Mouse (Mus musculus) forebrain, embryonic 11.5 days (tissue): ENCODE results near the gene Hoxc12. TPM values are rescaled to one million over a fixed set of nuclear protein-coding genes. Genes with fewer than 3 reads are reported as not detected.

Experiments
- ATAC-seq: fragments of 200-750 bp; cut with Nextera tagmentation; replicated peaks from 2 replicates; pipeline ENCODE4 v1.8.0; 2017; ENCODE audit warnings: moderate TSS enrichment; ENCODE audit not compliant: low FRiP score
- DNase-seq: peaks from one replicate; pipeline ENCODE4 v3.0.0-alpha.2; 2017; ENCODE audit warnings: low spot score
- H3K27ac ChIP-seq: fragments of 300-500 bp; sonication (generic); 2 replicates; pipeline ENCODE4 v1.5.1; 2014; ENCODE audit warnings: low read depth, low read length
- H3K27me3 ChIP-seq: fragments of 300-500 bp; sonication (generic); 2 replicates; pipeline ENCODE4 v1.6.1; 2014; ENCODE audit warnings: mild to moderate bottlenecking, low read length, mixed read lengths; ENCODE audit not compliant: control insufficient read depth, insufficient read depth
- H3K36me3 ChIP-seq: fragments of 300-500 bp; sonication (generic); 2 replicates; pipeline ENCODE4 v1.6.1; 2014; ENCODE audit warnings: mild to moderate bottlenecking, low read length, moderate library complexity, mixed read lengths; ENCODE audit not compliant: control insufficient read depth, insufficient read depth
- H3K4me1 ChIP-seq: fragments of 300-500 bp; sonication (generic); replicated peaks from 2 replicates; pipeline ENCODE4 v1.6.1; 2014; ENCODE audit warnings: low read length, mixed read lengths; ENCODE audit not compliant: control insufficient read depth, insufficient read depth
- H3K4me2 ChIP-seq: fragments of 300-500 bp; sonication (generic); 2 replicates; pipeline ENCODE4 v1.6.1; 2014; ENCODE audit warnings: low read depth, mild to moderate bottlenecking, low read length, moderate library complexity, mixed read lengths; ENCODE audit not compliant: severe bottlenecking
- H3K4me3 ChIP-seq: fragments of 300-500 bp; sonication (generic); 2 replicates; pipeline ENCODE4 v1.5.1; 2014; ENCODE audit warnings: low read depth, low read length
- H3K9ac ChIP-seq: fragments of 300-500 bp; sonication (generic); 2 replicates; pipeline ENCODE4 v1.6.1; 2014; ENCODE audit warnings: low read length
- H3K9me3 ChIP-seq: fragments of 300-500 bp; sonication (generic); 2 replicates; pipeline ENCODE4 v1.6.1; 2016; ENCODE audit warnings: low read length, mixed read lengths; ENCODE audit not compliant: control insufficient read depth
- WGBS: fragments of 180-500 bp; shearing (Covaris S2); extraction: QIAGEN DNeasy Blood & Tissue Kit; methylation state at CpG from one replicate; pipeline ENCODE4 v1.1.7; 2014; 5-methylcytosine and 5-hydroxymethylcytosine counted together
- polyA plus RNA-seq: library from polyadenylated mRNA; unstranded; fragments of >200 nt; fragmentation: Nextera tagmentation; extraction: Ambion mirVana; gene quantifications from 2 replicates; pipeline ENCODE4 v1.2.1, GENCODE M21; 2014

Hoxc12 gene
- polyA plus RNA-seq, 1 experiment from 2014 or later: not detected

DNA sequence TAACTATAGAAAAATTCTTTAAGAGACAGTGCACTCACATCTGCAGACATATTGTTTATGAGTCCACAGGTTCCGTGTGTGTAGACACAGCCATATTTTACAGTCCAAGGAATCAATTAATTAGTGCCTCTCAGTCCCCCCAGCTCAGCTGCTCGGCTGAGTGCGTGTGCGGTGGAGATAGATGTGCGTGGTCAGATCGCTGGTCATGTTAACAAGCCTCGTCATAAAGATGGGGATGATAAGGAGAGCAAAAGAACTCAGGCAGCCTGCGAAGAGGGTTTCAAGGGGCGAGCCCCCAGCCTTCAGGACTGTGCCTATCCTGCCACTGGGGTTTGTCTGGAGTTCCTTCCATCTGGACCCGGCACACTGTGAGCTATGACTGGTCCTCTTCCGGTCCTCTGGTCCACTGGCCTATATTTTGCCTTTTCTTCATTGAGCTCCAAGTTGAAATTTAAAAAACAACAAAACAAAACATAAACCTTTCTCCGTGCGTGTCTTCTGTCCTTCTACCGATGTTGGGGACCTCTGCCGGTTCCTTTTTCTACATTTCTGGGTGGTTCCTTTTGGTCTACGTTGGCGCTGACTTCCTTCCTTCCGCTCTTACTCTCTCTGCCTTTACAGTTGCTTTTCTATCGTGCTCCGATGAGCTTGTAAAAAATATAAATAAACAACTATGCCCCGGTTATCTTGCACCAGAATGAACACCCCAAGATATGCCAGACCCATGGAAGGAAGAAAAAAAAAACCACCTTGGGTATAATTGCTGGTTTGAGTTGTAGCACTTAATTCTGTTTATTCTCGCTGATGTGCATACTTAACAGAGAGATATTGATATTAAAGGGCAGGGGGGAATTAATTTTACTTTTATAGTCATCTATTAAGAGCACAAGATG lies 8.9 kb downstream of the Hoxc12 start:
- Histone ChIP-seq H3K27ac (no peak overlapping the region), H3K9me3 (no peaks in the 10 kb centered on the region), H3K36me3 (no peaks in the 10 kb centered on the region), H3K27me3 (peaks cover 97% of the 10 kb centered on the region), H3K4me2 (no peak overlapping the region), H3K4me3 (no peak overlapping the region), H3K9ac (no peak overlapping the region), H3K4me1 (no peaks in the 10 kb centered on the region; the same call in 1 of the 2 replicates)
- WGBS: 9% methylated on average over 22 of the region's 22 CpGs
- peak; percentile 49 for DNase-seq
- ATAC-seq: no peak

DNA sequence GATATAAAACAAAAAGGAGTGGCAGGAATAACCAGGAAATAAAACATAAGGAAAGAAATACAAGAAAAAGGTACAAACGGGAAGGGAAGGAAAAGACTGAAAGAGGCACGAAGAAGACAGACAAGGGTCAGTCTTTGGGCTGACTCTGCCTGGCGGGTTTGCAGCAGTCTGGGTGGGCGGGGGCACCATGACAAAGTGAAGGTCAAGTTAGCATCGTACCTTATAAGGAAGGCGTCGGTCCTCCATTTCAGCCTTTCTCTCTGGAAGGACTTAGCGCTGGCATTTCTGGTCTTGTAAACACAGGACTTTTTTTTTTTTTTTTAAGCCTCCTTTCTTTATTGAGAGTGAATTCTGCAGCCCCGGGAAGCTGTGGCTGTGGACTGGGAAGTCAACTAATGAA lies 10.7 kb downstream of the Hoxc12 start:
- H3K9me3 ChIP-seq: no peaks in the 10 kb centered on the region
- ATAC-seq (no peak), DNase-seq (no peak)
- H3K4me2 ChIP-seq: no peak overlapping the region
- peaks cover 97% of the 10 kb centered on the region for H3K27me3 ChIP-seq
- 3% methylated on average over 9 of the region's 9 CpGs for WGBS
- no peaks in the 10 kb centered on the region; the same call in 1 of the 2 replicates for H3K4me1 ChIP-seq
- no peak overlapping the region for H3K27ac ChIP-seq
- H3K9ac ChIP-seq: no peak overlapping the region
- H3K36me3 ChIP-seq: no peaks in the 10 kb centered on the region
- H3K4me3 ChIP-seq: no peak overlapping the region

DNA sequence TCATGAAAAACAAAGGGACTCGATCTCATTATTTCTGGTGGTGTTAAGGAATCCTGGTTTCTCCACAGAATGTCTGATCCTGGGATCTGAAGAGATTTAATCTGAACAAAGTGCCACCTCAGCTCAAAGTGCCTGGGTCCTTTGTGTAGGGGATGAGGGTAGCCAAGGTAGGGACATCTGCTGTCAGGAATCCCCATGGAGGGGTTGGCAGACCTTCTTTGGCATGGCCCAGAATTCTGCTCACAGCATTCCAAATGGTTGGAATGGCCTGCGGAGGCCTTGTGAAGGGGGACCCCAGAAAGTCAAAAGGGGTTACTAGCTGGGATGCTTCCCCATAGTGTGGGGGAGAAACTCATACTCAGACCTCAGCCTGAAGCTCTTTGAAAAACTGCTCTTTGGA lies 12.3 kb downstream of the Hoxc12 start:
- Histone ChIP-seq H3K9ac (no peak overlapping the region), H3K27me3 (peaks cover 97% of the 10 kb centered on the region), H3K4me2 (no peak overlapping the region), H3K4me3 (no peak overlapping the region), H3K36me3 (no peaks in the 10 kb centered on the region), H3K27ac (no peak overlapping the region), H3K4me1 (no peaks in the 10 kb centered on the region), H3K9me3 (no peaks in the 10 kb centered on the region)
- no peak for DNase-seq
- 8% methylated on average over 2 of the region's 2 CpGs for WGBS
- no peak for ATAC-seq

DNA sequence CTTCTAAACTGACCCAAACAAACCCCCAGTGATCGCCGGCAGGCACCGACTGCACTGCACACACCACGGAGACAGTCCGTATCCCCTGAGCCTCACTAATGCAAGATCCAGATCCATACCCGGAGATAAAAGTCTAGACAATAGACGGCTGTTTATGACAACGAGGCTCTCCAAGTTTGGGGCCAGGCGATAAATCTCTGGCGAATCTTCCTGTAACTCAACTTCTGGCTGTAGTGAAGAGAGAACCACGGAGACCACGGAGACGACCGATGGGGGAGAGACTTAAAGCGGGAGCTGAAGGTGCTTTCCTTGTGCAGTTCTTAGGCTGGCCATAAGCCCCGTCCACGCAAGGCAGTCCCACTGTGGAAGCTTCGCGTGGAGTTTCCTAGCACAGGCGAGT lies 13.1 kb downstream of the Hoxc12 start:
- WGBS: 3% methylated on average over 20 of the region's 20 CpGs
- no peak overlapping the region for H3K4me2 ChIP-seq

DNA sequence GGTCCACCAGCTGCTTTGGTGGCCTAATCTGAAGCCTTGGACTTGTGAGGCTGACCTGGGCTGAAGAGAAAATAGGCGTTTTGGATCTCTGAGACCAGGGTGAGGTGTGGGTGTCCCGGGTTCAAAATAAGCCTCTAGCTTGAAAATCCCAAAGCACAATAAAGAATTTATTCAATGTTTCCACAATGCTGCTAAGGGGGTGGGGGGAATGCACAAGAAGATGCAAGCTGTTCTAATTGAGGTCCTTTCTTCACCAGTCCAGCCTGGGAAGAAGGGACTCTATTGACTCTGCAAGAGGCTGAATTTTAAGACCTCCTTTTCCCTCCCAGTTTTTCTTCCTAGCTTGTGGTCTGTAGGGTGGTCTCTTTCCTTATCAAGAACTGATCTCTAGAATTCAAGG lies 14.3 kb downstream of the Hoxc12 start:
- Histone ChIP-seq H3K27ac (no peak overlapping the region), H3K4me1 (no peaks in the 10 kb centered on the region), H3K9me3 (no peaks in the 10 kb centered on the region), H3K4me2 (no peak overlapping the region), H3K4me3 (no peak overlapping the region), H3K27me3 (peaks cover 98% of the 10 kb centered on the region), H3K9ac (no peak overlapping the region), H3K36me3 (no peaks in the 10 kb centered on the region)
- 8% methylated on average over 2 of the region's 2 CpGs for WGBS
- ATAC-seq (no peak), DNase-seq (no peak)

More for the DNA sequence above, 13.1 kb downstream of the Hoxc12 start:
- H3K9me3 ChIP-seq: no peaks in the 10 kb centered on the region
- no peaks in the 10 kb centered on the region for H3K4me1 ChIP-seq
- peaks cover 98% of the 10 kb centered on the region for H3K27me3 ChIP-seq
- no peak overlapping the region for H3K9ac ChIP-seq
- no peaks in the 10 kb centered on the region for H3K36me3 ChIP-seq
- no peak overlapping the region for H3K4me3 ChIP-seq
- ATAC-seq: no peak
- DNase-seq: peak; percentile 53
- H3K27ac ChIP-seq: no peak overlapping the region

- Histone ChIP-seq H3K9me3 (no peaks in the 10 kb centered on the region), H3K4me1 (no peaks in the 10 kb centered on the region), H3K27me3 (peaks cover 99% of the 10 kb centered on the region), H3K36me3 (no peaks in the 10 kb centered on the region), H3K4me3 (no peak overlapping the region), H3K9ac (no peak overlapping the region), H3K4me2 (no peak overlapping the region), H3K27ac (no peak overlapping the region)
- WGBS: 3% methylated on average over 6 of the region's 6 CpGs
- ATAC-seq (no peak), DNase-seq (no peak)
Observed at GRCm38 (mm10) chr15:102953561-102953960, 17.0 kb downstream of the Hoxc12 start.

GRCm38 (mm10) chr15:102954192-102955006 lies 17.8 kb downstream of the Hoxc12 start, which contains the start of gene Hoxc11:
Hoxc11 (plus strand) TSS chr15:102954427.
- H3K9ac ChIP-seq: no peak within 1 kb of the TSS
- no peaks in the 10 kb centered on the region for H3K36me3 ChIP-seq
- peaks cover 98% of the 10 kb centered on the region for H3K27me3 ChIP-seq
- H3K4me2 ChIP-seq: no peak within 1 kb of the TSS
- no peaks in the 10 kb centered on the region for H3K4me1 ChIP-seq
- DNase-seq (no peak), ATAC-seq (no peak; the same call in 1 of the 2 replicates)
- WGBS: under 1% methylated on average over 56 of the region's 57 CpGs
- no peak within 1 kb of the TSS for H3K27ac ChIP-seq
- H3K4me3 ChIP-seq: no peak within 1 kb of the TSS
- H3K9me3 ChIP-seq: no peaks in the 10 kb centered on the region

DNA sequence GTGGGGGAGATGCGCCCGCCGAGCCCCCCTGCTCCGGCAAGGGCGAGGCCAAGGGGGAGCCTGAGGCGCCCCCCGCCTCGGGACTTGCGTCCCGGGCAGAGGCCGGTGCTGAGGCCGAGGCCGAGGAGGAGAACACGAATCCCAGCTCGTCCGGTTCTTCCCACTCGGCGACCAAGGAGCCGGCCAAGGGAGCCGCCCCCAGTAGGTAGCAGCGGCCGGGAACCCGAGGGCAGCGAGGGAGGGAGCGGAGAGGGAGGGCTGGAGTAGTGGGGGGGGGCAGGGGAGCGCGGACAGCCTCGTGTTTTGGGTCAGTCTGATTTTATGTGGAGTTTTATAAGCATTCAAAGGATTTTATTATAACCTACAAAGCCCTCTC lies 18.4 kb downstream of the Hoxc12 start:
- no peaks in the 10 kb centered on the region for H3K9me3 ChIP-seq
- no peak for ATAC-seq
- no peak overlapping the region for H3K4me2 ChIP-seq
- no peaks in the 10 kb centered on the region for H3K36me3 ChIP-seq
- H3K27ac ChIP-seq: no peak overlapping the region
- no peak for DNase-seq
- H3K4me3 ChIP-seq: no peak overlapping the region
- H3K4me1 ChIP-seq: no peaks in the 10 kb centered on the region
- under 1% methylated on average over 28 of the region's 28 CpGs for WGBS
- peaks cover 98% of the 10 kb centered on the region for H3K27me3 ChIP-seq
- H3K9ac ChIP-seq: no peak overlapping the region
